Mouse (Mus musculus): ENCODE results near the gene Ehf.

Gene Ehf

GRCm38 (mm10) chr2:103298711-103299463 is 4.2 kb downstream of the Ehf start:
- ATAC-seq (ENCODE audit: insufficient number of reproducible peaks, low FRiP score, low TSS enrichment), result peak; percentile 36; the same call in 1 of the 2 replicates

GRCm38 (mm10) chr2:103294526-103294925 is 8.6 kb downstream of the Ehf start:
- no peak for ATAC-seq (ENCODE audit: insufficient number of reproducible peaks, low FRiP score, low TSS enrichment)

GRCm38 (mm10) chr2:103293751-103294150 is 9.3 kb downstream of the Ehf start:
- no peak for ATAC-seq (ENCODE audit: insufficient number of reproducible peaks, low FRiP score, low TSS enrichment)

DNA sequence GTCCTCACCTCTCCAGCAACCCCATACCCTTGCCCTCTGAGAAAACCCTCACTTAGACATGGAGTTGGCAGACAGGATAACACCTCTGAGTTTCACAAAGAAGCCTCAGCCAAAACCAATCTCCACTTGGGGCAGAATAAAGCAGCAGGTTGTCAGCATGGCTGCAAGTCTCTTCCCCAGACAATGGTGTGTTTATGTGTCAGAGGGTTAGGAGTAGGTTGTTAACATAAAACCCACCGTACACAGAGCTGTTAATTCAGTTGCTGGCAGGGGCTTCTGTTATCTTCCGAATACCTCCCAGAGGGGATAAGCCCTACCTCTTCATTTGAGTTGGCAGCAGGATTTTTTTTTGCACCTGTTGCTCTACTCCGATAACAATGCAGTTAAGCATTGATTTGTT is 9.9 kb downstream of the Ehf start:
- ATAC-seq (ENCODE audit: insufficient number of reproducible peaks, low FRiP score, low TSS enrichment), result no peak

DNA sequence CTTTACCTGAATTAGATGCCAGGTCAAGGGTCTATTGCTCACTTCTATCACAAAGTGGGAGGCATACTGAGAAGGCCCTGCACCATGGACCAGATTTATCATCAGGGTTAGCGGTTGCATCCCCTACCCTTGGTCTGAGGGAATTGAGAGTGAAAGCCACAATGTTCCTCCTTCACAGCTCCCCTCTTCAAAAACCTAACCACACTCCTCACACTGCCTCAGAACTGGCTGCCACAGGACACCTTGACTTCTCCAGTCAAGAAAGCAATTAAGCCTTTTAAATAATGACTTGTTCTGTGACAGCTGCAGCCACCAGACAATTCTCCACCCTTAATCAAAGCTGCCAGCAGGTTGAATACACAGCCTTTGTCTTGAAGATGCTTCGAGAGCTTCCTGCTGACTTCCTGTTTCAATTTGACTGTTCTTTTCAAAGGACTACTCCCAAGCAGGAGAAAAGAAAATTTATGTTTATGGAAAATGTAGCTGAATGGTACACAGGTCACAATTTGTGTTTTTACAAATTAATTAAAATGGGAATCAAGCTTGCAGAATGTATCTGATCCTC is 12.3 kb downstream of the Ehf start:
- no peak for ATAC-seq (ENCODE audit: insufficient number of reproducible peaks, low FRiP score, low TSS enrichment)

DNA sequence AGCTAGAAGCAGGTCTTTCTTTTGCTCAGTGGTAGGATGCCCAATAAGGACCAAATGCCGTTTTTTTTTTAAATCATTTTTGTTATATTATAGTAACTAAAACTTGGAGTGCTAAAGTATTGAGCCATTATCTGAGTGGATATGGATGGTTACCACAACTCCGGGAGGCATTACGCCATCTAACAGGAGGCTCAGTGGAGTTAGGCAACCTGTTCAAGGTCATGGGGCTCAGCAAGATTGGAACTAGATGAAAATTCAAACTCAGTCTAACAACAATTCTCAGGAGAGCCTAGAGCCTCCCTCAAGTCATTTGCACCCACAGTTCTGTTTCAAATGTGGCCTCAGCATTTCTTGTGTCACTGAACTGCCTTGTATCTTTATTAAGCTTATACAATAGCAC is 12.9 kb downstream of the Ehf start:
- ATAC-seq (ENCODE audit: insufficient number of reproducible peaks, low FRiP score, low TSS enrichment), result no peak

GRCm38 (mm10) chr2:103289407-103289950 is 13.6 kb downstream of the Ehf start:
- ATAC-seq (ENCODE audit: insufficient number of reproducible peaks, low FRiP score, low TSS enrichment), result no peak

DNA sequence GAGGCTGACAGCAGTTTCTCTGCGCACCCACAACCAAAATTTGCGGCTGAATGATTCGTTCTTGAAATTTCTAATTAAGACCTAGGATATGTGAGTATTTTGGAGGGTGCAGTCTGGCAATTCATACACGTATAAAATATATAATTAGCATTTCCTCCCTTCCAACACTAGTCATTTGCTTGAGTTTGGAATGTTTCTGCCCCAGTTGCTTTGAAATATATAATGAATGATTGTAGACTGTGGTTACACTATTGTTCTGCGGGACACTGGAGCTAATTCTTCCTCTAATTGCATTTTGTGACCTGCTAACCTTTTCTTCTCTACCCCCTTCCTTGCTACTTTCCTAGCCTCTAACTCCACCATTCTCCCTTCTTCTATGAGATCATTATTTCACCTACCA is 15.4 kb downstream of the Ehf start:
- no peak for ATAC-seq (ENCODE audit: insufficient number of reproducible peaks, low FRiP score, low TSS enrichment)

- no peak for ATAC-seq (ENCODE audit: insufficient number of reproducible peaks, low FRiP score, low TSS enrichment)
Measured at GRCm38 (mm10) chr2:103285561-103285960, 17.5 kb downstream of the Ehf start.

GRCm38 (mm10) chr2:103283730-103284129 is 19.3 kb downstream of the Ehf start:
- no peak for ATAC-seq (ENCODE audit: insufficient number of reproducible peaks, low FRiP score, low TSS enrichment)

- ATAC-seq (ENCODE audit: insufficient number of reproducible peaks, low FRiP score, low TSS enrichment), result no peak
Measured at GRCm38 (mm10) chr2:103282184-103282750, 20.8 kb downstream of the Ehf start.

DNA sequence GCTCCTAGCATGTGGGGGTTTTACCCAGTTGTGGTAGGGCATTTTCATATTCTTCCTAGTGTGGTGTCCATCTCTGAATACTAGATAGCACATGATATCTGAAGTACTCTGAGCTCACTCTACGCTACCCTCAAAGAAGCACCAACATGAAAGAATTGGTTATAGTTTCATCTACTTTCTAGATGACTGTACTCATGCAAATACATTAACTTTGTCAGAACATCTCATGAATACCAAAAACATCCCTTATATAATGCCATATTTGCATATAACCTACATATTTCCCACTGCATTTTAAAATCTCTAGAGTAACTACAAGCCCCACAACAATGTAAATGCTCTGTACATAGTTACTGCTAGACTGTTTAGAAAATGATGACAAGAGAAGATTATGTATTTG is 23.2 kb downstream of the Ehf start:
- no peak for ATAC-seq (ENCODE audit: insufficient number of reproducible peaks, low FRiP score, low TSS enrichment)

DNA sequence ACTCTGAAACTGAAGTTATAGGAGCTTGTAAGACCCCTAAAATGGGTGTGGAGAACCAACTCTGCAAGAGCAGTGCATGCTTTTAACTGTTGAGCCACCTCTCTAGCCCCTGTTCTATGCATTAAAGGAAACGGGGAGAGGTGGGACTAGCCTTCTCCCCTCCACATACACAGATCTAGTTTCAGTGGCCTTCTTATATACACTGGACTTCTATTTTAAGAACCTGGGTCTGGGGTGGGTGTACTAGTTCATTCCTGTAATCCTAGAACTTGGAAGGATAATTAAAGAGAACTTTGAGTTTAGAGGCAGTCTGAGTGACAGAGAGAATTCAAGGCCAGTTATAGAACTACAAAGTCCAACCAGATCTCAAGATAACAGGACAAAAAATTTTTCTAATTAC is 24.6 kb downstream of the Ehf start:
- no peak for ATAC-seq (ENCODE audit: insufficient number of reproducible peaks, low FRiP score, low TSS enrichment)

- no peak for ATAC-seq (ENCODE audit: insufficient number of reproducible peaks, low FRiP score, low TSS enrichment)
Measured at GRCm38 (mm10) chr2:103277794-103278193, 25.3 kb downstream of the Ehf start.

DNA sequence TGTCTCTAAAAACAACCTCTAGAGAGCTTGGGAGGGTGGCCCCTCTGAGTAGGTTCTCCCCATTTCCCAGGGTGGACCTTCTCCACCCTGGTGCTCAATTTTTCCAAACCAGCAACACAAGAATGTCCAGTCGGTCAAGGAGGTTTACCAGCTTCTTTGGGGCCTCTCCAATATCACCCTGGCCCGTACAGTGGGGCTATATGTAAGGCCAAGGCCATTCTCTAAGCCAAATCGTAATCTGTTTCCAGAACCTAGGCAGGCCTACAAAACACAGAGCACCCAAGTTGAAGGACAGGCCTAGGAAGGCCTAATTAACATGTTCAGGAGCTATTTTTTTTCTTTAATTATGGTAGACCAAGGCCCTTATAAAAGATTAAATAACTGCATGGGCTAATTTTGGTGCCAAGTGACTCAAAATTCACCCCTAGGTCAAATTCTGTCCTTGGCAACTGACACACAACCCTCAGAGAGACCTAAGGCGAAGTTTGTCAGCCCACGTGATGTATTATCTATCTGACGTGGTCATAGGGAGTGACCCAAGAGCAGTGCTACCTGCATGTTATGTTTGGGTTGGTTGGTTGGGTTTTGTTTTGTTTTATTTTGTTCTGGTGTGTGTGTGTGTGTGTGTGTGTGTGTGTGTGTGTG is 27.6 kb downstream of the Ehf start:
- ATAC-seq (ENCODE audit: insufficient number of reproducible peaks, low FRiP score, low TSS enrichment), result no peak

DNA sequence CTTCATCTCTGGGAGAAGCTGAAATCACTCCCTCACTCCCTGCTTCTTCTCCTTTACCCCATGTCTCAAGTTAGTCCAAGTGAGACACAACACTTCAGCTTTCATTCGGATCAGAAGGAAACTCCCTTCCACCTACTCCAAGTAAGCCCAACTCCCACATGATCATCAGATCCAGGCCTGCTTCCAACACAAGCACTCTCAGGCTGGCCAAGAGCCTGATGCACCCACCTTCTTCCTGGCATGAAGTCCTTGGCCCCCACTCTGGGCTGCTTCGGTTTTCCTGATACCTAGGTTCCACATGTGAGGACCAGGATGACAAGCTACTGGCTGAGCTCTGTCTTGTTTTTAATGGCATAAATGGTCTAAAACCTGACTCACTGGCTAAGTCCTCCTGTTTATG is 28.3 kb downstream of the Ehf start:
- no peak for ATAC-seq (ENCODE audit: insufficient number of reproducible peaks, low FRiP score, low TSS enrichment)

DNA sequence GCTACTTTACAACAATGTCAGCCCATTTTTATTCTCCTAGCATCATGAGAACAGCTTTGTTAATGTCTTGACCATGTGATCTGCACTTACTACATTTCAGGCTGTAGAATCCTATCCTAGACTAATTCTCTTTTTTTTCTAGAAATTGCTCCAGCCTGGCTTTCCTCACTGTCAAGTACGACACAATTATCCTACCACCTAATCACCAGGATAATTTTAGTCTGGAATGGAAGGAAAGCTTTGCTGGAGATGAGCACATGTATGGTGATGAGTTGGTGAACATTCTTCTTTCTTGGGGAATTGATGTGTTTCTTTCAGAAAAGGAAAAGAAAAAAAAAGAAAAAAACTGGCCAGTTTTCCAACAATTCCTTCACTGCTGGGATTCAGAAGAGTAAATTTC is 28.8 kb downstream of the Ehf start:
- ATAC-seq (ENCODE audit: insufficient number of reproducible peaks, low FRiP score, low TSS enrichment), result no peak

DNA sequence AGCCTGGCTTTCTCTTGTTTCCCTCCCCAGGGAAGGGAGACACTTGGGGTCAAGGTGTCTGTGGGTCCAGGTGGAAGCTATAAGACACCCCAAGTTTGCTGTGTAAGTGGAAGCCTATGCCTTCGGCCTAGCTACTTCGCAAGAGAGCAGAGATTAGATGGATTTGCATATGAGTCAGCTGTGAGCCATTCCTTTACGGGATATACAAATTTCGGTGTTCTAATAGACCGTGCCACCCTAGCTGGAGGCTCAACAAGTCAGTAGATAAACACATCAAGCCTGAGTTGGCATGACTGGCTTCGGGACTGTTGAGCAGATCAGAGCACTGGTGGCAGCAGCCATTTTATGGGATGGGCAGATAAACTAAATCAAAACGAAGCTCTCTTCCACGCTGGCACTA is 31.6 kb downstream of the Ehf start:
- ATAC-seq (ENCODE audit: insufficient number of reproducible peaks, low FRiP score, low TSS enrichment), result no peak

- ATAC-seq (ENCODE audit: insufficient number of reproducible peaks, low FRiP score, low TSS enrichment), result no peak
Measured at GRCm38 (mm10) chr2:103270556-103271160, 32.4 kb downstream of the Ehf start.

DNA sequence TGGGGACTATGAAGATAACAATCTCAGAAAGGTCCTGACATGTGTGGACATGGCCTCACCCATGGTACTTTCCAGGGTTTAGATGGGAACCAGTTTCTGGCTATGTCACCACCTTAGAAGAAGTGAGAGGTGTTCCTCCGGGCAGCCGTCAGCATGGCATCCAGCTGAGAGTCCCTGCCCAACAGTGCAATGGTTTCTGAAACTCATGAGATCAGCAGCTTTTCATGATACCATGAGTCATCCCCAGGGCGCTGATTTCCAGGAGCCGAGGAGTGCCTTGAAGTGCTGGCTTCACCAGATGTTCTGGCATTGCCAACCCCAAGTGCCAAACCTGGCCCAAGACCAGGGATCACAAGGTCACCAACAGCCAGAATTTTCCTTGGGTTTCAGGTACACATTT is 64.0 kb downstream of the Ehf start:
- no peak for ATAC-seq (ENCODE audit: insufficient number of reproducible peaks, low FRiP score, low TSS enrichment)

GRCm38 (mm10) chr2:103226781-103227180 is 76.3 kb downstream of the Ehf start:
- no peak for ATAC-seq (ENCODE audit: insufficient number of reproducible peaks, low FRiP score, low TSS enrichment)
